Mouse (Mus musculus): ENCODE measurements around the gene Atp7a. TPM values are rescaled to one million over a fixed set of nuclear protein-coding genes. Genes with fewer than 3 reads are reported as not detected.

Atp7a gene
- total RNA-seq, 4 experiments from 2014 or later: 7.1 to 8.3 (median 7.6) TPM

DNA sequence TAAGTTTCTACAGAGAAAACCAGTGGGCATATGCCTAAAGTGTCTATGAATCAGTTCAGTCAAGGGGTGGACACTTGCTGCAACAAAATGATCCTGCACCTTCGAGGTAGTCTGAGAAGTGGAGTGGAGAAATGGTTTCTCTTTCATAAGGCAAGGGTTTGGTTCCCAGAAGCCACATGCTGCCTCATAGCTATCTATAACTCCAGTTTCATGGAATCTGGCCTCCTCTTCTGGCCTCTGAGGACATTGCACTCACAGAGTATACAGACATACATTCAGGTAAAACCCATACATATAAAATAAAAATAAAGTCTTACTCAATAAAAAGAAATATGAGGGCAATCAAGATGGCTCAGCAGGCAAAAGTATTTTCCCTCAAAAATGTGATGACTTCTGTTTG is 138.0 kb downstream of the Atp7a start:
- no peak for DNase-seq (ENCODE audit: low spot score in 2 of 2)

DNA sequence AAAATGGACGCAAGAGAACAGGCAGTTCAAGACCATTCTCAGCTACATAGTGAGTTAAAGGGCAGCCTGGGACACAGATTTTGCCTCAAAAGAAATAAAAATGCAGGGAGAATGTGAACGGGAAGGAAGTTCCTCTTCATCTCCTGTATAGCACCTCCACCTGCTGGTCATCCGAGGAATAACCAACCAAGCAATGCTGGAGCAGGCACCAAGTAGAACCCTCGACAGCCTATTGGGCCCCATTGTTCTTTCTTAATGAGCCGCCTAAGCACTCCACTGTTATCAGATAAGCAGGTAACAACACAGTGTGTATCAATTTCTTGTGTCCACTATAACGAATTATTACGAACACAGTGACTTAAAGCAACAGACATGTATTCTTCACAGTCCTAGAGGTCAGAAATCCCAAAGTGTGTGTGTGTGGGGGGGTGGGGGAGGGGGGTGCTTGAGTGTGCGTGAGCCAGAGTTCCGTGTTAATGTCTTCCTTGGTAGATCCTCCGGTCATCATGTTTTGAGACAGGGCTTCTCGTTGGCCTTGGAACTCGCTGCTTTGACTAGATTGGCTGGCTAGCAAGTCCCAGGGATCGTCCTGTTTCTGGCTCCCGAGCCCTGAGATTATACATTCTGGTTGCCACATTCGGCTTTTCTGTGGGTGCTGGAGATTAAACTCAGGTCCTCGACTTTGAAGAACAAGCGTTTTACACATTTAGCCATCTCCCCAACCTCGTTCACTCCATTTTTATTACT is 144.2 kb downstream of the Atp7a start:
- peak; percentile 17 to 36 for DNase-seq (ENCODE audit: low spot score in 2 of 2)

- DNase-seq (ENCODE audit: low spot score in 2 of 2): no peak
These were observed 144.7 kb downstream of the Atp7a start for GRCm38 (mm10) chrX:106171853-106172154.

Other genes starting within 250 kb of the Atp7a start
- 10 to 100 TPM; 30.1 to 42.7 (median 38.6) TPM for gene Atrx, start 97.9 kb upstream of the Atp7a start, total RNA-seq (2022)
- 10 to 100 TPM; 26.7 to 31.0 (median 30.4) TPM for gene Magt1, start 15.4 kb upstream of the Atp7a start, total RNA-seq (2022)
- 100 to 1,000 TPM; 752 to 895 (median 837) TPM for gene Cox7b, start 11.6 kb upstream of the Atp7a start, total RNA-seq (2022)
- gene Tlr13, start 115.9 kb downstream of the Atp7a start, total RNA-seq (2022): under 1 TPM in 3 of 4 experiments, not detected in 1; 0.07 to 0.32 (median 0.16) TPM
- 1,000 to 10,000 TPM in 2 of 4 experiments, 100 to 1,000 TPM in 2; 909 to 1,066 (median 1,006) TPM for gene Pgk1, start 159.8 kb downstream of the Atp7a start, total RNA-seq (2022)
- gene Taf9b, start 193.9 kb downstream of the Atp7a start, total RNA-seq (2022): 10 to 100 TPM; 10.1 to 12.1 (median 10.8) TPM
- not detected for gene Fnd3c2, start 228.1 kb downstream of the Atp7a start, total RNA-seq (2022)

Data from gastrocnemius, adult 8-10 months (tissue).